Mouse (Mus musculus) kidney, postnatal 0 days (tissue): Measurements from ENCODE around the gene Snrpg. TPM values are rescaled to one million over a fixed set of nuclear protein-coding genes. Genes with fewer than 3 reads are reported as not detected.

Experiments used
- ATAC-seq: fragments of 200-750 bp; cut with Nextera tagmentation; replicated peaks from 2 replicates; pipeline ENCODE4 v1.8.0; 2017; ENCODE audit warnings: low read depth, moderate number of reproducible peaks, moderate TSS enrichment, moderate library complexity; ENCODE audit not compliant: low FRiP score
- DNase-seq: peaks from one replicate; pipeline ENCODE4 v3.0.0-alpha.2; 2016; ENCODE audit warnings: low spot score
- H3K27ac ChIP-seq: fragments of 300-500 bp; sonication (generic); 2 replicates; pipeline ENCODE4 v1.5.1; 2014; ENCODE audit warnings: mild to moderate bottlenecking
- H3K27me3 ChIP-seq: fragments of 300-500 bp; sonication (generic); 2 replicates; pipeline ENCODE4 v1.6.1; 2014; ENCODE audit warnings: low read length, mixed read lengths; ENCODE audit not compliant: insufficient read depth
- H3K36me3 ChIP-seq: fragments of 300-500 bp; sonication (generic); 2 replicates; pipeline ENCODE4 v1.6.1; 2014; ENCODE audit warnings: low read length, mixed read lengths; ENCODE audit not compliant: insufficient read depth
- H3K4me1 ChIP-seq: fragments of 300-500 bp; sonication (generic); replicated peaks from 2 replicates; pipeline ENCODE4 v1.6.1; 2014; ENCODE audit warnings: antibody characterized with exemption, low read length, mixed read lengths; ENCODE audit not compliant: insufficient read depth
- H3K4me2 ChIP-seq: fragments of 300-500 bp; sonication (generic); 2 replicates; pipeline ENCODE4 v1.6.1; 2014; ENCODE audit warnings: mild to moderate bottlenecking, low read length, moderate library complexity, mixed read lengths
- H3K4me3 ChIP-seq: fragments of 300-500 bp; sonication (generic); replicated peaks from 2 replicates; pipeline ENCODE4 v1.5.1; 2014; ENCODE audit warnings: low read depth, low read length
- H3K9ac ChIP-seq: fragments of 300-500 bp; sonication (generic); 2 replicates; pipeline ENCODE4 v1.6.1; 2014; ENCODE audit warnings: low read depth, low read length
- H3K9me3 ChIP-seq: fragments of 300-500 bp; sonication (generic); replicated peaks from 2 replicates; pipeline ENCODE4 v1.6.1; 2016; ENCODE audit warnings: low read length, inconsistent platforms, mixed read lengths
- CTCF ChIP-seq: IDR thresholded peaks from 2 replicates; pipeline ENCODE4 v1.5.1; 2016; ENCODE audit warnings: antibody characterized with exemption, low read depth, mild to moderate bottlenecking, moderate library complexity
- WGBS: fragments of 180-500 bp; shearing (Covaris S2); extraction: QIAGEN DNeasy Blood & Tissue Kit; methylation state at CpG from one replicate; pipeline ENCODE4 v1.1.7; 2014; 5-methylcytosine and 5-hydroxymethylcytosine counted together
- polyA plus RNA-seq: library from polyadenylated mRNA; unstranded; fragments of >200 nt; fragmentation: Nextera tagmentation; extraction: Ambion mirVana; gene quantifications from 2 replicates; pipeline ENCODE4 v1.2.1, GENCODE M21; 2015

Snrpg gene
- polyA plus RNA-seq, 1 experiment from 2014 or later = 543 TPM

DNA sequence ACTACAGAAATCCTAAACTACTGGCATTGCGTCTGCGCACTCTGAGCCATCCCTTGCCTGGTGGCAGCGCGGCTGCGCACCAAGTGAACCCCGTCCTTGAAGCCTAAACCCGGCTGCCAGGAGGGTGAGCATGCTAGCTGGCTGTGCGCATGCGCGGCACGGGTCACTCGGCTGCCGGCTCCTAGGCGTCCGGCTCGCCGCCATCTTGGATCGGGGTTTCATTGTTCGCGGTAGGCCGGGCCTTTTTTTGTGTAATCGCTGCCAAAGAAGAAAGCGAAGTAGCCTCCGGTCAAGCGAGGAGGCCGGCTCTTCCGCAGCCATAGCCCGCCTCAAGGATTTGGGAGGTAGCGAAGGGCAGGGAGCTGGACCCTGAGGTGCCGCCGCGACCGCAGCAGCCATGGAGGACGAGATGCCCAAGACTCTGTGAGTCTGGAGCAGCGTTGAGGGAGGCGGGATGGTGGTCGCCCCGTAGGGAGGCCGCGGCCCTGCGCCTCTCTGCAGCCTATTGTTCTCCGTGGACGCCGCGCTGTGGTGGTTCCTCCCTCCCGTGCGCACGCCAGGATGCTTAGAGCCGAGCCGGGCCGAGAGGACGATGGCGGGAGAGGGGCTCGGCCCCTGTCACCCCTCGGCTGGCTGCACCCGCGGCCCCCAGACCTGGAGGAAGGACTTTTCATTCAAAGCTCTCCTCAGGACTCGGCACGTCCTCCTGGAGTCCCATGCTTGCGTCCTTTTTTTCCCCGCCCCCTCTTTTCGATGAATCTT, 33.2 kb downstream of the Snrpg start, which contains the start of gene Tia1:
Gene Tia1 (plus strand): TSS at position 120 of the 762 bp plus-strand sequence.
- Histone ChIP-seq H3K4me3 (peak within 1 kb of the TSS; percentile 84), H3K4me2 (peak within 1 kb of the TSS; percentile 67), H3K27me3 (no peaks in the 10 kb centered on the region), H3K9me3 (no peaks in the 10 kb centered on the region), H3K9ac (peak within 1 kb of the TSS; percentile 97), H3K36me3 (no peaks in the 10 kb centered on the region), H3K27ac (peak within 1 kb of the TSS; percentile 100), H3K4me1 (peaks cover 5% of the 10 kb centered on the region; the same call in 1 of the 2 replicates)
- no peak for TF ChIP-seq CTCF
- under 1% methylated on average over 59 of the region's 62 CpGs for WGBS
- peak; percentile 99 for DNase-seq
- peak; percentile 96 for ATAC-seq

- peak overlapping the region; percentile 67 for H3K4me2 ChIP-seq
- TF ChIP-seq CTCF = no peak
- H3K4me1 ChIP-seq = peaks cover 5% of the 10 kb centered on the region; the same call in 1 of the 2 replicates
- no peak for ATAC-seq
- WGBS = 0% methylated on average over 11 of the region's 11 CpGs
- DNase-seq = peak; percentile 60
- H3K27me3 ChIP-seq = no peaks in the 10 kb centered on the region
- no peaks in the 10 kb centered on the region for H3K9me3 ChIP-seq
- H3K27ac ChIP-seq = peak overlapping the region; percentile 100
- peak overlapping the region; percentile 84 for H3K4me3 ChIP-seq
- peak overlapping the region; percentile 97 for H3K9ac ChIP-seq
- H3K36me3 ChIP-seq = no peaks in the 10 kb centered on the region
Measured at GRCm38 (mm10) chr6:86404996-86405395, 33.9 kb downstream of the Snrpg start.

- ATAC-seq (no peak), DNase-seq (no peak)
- Histone ChIP-seq H3K27ac (no peak overlapping the region), H3K27me3 (no peaks in the 10 kb centered on the region), H3K4me3 (no peak overlapping the region), H3K36me3 (no peaks in the 10 kb centered on the region), H3K4me2 (peak overlapping the region; percentile 14; the same call in 1 of the 2 replicates), H3K9ac (no peak overlapping the region), H3K4me1 (peaks cover 5% of the 10 kb centered on the region; the same call in 1 of the 2 replicates), H3K9me3 (no peaks in the 10 kb centered on the region)
- no peak for TF ChIP-seq CTCF
Measured at GRCm38 (mm10) chr6:86406306-86406705, 35.2 kb downstream of the Snrpg start.

- H3K9ac ChIP-seq = no peak overlapping the region
- 89% methylated on average over 6 of the region's 6 CpGs for WGBS
- no peaks in the 10 kb centered on the region for H3K9me3 ChIP-seq
- H3K27me3 ChIP-seq = no peaks in the 10 kb centered on the region
- H3K4me2 ChIP-seq = no peak overlapping the region
- TF ChIP-seq CTCF = no peak
- H3K4me3 ChIP-seq = no peak overlapping the region
- ATAC-seq (no peak), DNase-seq (no peak)
- peaks cover 55% of the 10 kb centered on the region for H3K36me3 ChIP-seq
- H3K4me1 ChIP-seq = no peaks in the 10 kb centered on the region
- no peak overlapping the region for H3K27ac ChIP-seq
Measured at GRCm38 (mm10) chr6:86418711-86419110, 47.6 kb downstream of the Snrpg start.

- no peak overlapping the region for H3K4me2 ChIP-seq
- no peak for TF ChIP-seq CTCF
- no peak for ATAC-seq
- H3K9ac ChIP-seq = no peak overlapping the region
- H3K4me3 ChIP-seq = no peak overlapping the region
- no peaks in the 10 kb centered on the region for H3K4me1 ChIP-seq
- 89% methylated on average over 3 of the region's 3 CpGs for WGBS
- H3K27me3 ChIP-seq = no peaks in the 10 kb centered on the region
- H3K27ac ChIP-seq = no peak overlapping the region
- no peaks in the 10 kb centered on the region for H3K9me3 ChIP-seq
- peaks cover 56% of the 10 kb centered on the region for H3K36me3 ChIP-seq
- DNase-seq = no peak
Measured at GRCm38 (mm10) chr6:86419239-86419638, 48.1 kb downstream of the Snrpg start.

GRCm38 (mm10) chr6:86420491-86420890, 49.4 kb downstream of the Snrpg start:
- ATAC-seq (no peak), DNase-seq (peak; percentile 39)
- no peaks in the 10 kb centered on the region for H3K4me1 ChIP-seq
- no peaks in the 10 kb centered on the region for H3K9me3 ChIP-seq
- no peak overlapping the region for H3K27ac ChIP-seq
- no peak overlapping the region for H3K9ac ChIP-seq
- 75% methylated on average over 6 of the region's 6 CpGs for WGBS
- no peak overlapping the region for H3K4me2 ChIP-seq
- no peaks in the 10 kb centered on the region for H3K27me3 ChIP-seq
- H3K36me3 ChIP-seq = peaks cover 63% of the 10 kb centered on the region
- H3K4me3 ChIP-seq = no peak overlapping the region
- peak; percentile 61 for TF ChIP-seq CTCF
